Mouse (Mus musculus) fat pad, adult 2 months (tissue): ENCODE data around the gene Pdk1.
"Not testable (repeated sequence)": the region's sequence is repeated elsewhere in the genome, so short reads cannot be mapped to it uniquely, and the experiment has no call there.

ENCODE experiments used
- DNase-seq: peaks from one replicate; pipeline ENCODE4 v3.0.0-alpha.2; 2011; ENCODE audit warnings: low read depth, low spot score; ENCODE audit errors: extremely low read depth

Pdk1 gene

GRCm38 (mm10) chr2:71872801-71873443 is at the start of gene Pdk1:
Pdk1 (plus strand) TSS chr2:71873224.
- peak; percentile 57 for DNase-seq

DNA sequence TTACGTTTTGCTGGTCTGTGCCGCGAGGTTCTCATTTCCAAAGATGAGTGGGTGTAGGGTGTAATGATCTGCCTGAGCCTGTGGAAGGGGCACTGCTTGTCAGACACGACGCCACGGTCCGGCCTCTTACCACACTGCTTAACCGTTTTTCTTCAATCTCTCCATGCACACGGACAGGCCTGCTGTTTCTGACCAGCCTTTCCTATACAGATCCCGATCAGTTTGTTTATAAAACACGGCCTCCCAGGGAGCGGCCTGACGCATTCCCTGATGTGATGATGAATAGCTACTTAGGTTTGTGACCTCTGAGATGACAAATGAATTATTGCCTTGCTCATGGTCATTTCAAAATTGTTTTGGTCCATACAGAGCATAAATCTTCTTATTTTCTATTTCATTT is 48.9 kb upstream of the Pdk1 start:
- no peak for DNase-seq

DNA sequence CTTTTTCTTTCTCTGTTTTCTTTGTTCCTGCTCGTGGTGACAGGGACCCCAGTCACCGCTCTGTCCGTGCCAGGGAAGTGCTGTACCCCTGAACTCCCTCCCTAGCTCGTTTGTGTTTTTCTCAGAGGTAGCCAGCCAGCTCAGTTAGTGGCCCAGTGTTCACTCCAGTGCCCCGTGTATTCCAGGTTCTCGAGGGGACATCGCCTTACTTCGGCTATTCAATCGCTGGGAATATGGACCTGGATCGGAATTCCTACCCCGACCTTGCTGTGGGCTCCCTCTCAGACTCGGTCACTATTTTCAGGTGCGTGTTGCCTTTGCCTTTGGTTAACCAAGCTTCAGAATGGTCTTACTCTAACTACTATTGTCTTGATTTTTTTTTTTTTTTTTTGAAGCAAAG is 45.3 kb upstream of the Pdk1 start:
- DNase-seq = no peak

DNA sequence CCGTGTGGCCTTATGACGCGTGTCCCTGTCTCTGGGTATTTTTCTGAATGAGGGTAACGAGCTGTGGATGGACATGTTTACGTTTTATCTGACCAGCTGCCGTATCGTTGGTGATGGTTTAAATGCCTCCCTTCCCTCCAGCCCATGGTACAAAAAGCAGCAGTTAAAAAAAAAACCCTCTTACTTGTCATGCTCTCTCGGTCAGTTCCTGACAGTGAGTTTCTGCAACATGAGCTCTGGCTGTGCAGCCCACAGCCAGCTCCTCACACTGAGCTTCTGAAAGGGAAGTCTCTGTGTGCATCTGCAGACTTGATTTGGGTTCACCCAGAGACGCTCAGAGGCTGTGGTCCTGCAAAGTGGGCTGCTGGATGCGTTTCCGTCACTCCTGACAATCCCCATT is 44.1 kb upstream of the Pdk1 start:
- no peak for DNase-seq

DNA sequence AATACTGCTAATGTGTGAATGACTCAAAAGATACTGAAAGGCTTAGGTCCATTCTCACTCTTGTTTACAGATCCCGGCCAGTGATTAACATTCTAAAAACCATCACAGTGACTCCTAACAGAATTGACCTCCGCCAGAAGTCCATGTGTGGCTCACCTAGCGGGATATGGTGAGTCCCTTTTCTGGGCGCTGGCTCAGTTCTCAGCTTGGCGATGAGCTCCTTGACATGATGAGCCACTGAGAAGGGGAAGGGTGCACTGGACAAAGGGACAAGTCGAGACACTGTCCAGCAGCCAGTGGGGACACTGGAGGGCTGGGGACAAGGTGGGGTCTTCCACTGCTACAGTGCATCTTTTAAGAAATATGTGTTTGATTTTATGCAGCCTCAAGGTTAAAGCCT is 39.4 kb upstream of the Pdk1 start:
- no peak for DNase-seq

- no peak for DNase-seq
Measured at GRCm38 (mm10) chr2:71834371-71834770, 38.7 kb upstream of the Pdk1 start.

DNA sequence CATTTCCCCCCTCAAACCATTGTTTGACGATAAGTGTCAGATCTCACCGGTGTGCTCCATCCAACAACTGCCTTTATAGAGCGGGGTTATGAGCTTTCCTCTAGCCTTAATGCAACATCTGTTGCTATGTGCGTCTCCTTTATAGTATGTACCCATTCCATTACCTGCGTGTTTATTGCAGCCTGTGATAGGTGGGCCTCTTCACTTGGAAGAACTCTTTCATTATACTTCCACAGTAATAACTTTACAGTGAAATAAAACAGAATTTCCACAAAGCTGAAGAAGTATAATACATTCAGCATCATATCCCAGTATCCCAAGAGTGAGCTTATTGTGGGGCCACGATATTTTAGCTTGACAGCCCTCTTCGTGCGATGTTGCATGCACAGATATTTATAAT is 37.5 kb upstream of the Pdk1 start:
- no peak for DNase-seq

- no peak for DNase-seq
Measured at GRCm38 (mm10) chr2:71836232-71836631, 36.8 kb upstream of the Pdk1 start.

DNA sequence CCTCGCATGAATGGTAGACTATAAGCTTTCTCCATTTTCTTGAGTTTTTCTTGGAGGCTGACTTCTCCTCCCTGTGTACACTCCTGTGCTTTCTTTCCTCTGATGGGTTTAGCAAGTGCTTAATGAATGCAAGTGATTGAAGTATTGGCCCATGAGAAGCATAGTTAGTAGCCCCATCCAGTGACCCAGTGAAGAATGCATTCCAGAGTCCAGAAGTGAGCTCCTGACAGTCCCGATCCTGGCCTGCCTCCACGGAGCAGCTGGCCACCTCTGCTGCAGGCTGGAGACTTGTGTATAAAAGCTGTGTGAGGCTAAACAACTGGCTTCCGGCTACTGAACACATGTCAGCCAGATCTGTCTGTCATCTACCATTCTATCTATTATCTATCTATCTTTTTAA is 35.8 kb upstream of the Pdk1 start:
- DNase-seq = no peak

- DNase-seq = no peak
Measured at GRCm38 (mm10) chr2:71837791-71838190, 35.2 kb upstream of the Pdk1 start.

DNA sequence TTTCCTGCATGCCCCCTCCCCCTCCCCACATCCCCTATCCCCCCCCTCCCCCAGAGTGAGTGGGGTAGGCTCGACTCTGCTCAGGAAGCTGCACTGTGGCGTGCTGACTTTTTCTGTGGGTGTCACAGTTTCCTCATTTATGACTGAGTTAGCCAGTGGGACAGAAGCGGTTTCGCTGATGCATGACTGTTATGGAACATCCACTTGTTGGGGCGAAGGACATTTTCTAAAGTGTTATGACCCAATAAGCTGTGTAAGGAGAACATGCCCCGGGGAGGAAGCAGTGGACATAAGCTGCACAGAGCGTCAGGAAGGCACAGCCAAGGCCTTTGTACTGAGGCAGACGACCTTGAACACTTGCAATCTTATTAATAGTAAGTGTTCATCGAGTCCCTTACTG is 29.7 kb upstream of the Pdk1 start:
- DNase-seq = no peak

DNA sequence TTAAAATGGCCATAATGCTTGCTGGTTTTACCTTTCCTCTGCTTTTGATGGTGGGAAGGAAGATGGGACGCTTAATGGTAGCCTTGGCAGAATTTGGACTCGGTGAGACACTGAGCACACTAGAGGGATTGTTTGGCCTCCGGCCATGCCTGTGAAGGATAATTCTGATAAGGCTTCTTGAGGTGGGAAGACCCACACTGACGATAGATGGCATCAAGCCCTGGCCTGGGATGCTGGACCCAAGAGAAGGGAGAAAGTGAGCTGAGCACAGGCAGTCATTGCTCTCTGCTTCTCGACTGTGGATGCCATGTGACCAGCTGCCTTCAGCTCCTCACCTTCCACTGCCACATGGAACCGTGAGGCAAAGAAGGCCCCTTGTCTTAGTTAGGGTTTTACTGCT is 28.1 kb upstream of the Pdk1 start:
- DNase-seq = no peak

- DNase-seq = not testable (repeated sequence)
Measured at GRCm38 (mm10) chr2:71852161-71852560, 20.9 kb upstream of the Pdk1 start.

DNA sequence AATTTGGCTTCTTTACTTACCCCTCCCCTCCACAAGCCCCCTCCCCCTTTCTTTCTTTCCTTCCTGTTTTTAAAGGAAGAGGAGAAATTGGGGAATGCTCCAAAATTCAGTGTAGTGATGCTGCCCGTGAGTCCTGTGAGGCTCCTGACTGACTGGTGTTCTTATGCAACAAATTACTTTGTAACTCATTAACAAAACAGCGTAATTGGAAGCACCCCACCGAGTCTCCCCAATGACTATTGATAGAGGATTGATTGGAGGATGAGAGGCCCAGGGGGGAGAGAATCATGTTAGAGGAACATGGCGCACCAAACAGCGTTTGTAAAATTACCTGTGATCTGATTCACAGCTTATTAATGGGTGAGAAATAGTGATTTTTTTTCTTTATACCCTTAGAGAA is 17.9 kb upstream of the Pdk1 start:
- DNase-seq = no peak

GRCm38 (mm10) chr2:71863531-71864173 is 9.4 kb upstream of the Pdk1 start:
- no peak for DNase-seq

DNA sequence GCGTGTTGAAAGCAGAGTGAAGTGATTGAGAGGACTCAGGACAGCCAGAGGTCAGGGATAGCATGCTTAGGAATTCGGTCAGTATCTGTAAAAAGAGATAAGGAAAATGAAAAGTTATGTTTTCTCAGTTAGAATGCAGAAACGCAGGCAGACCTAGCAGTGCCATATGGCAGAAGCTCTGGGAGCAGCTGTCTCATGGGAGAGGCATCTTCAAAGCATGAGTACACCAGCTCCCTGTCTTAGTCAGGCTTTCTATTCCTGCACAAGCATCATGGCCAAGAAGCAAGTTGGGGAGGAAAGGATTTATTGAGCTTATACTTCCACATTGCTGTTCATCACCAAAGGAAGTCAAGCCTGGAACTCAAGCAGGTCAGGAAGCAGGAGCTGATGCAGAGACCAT is 8.0 kb upstream of the Pdk1 start:
- DNase-seq = no peak

DNA sequence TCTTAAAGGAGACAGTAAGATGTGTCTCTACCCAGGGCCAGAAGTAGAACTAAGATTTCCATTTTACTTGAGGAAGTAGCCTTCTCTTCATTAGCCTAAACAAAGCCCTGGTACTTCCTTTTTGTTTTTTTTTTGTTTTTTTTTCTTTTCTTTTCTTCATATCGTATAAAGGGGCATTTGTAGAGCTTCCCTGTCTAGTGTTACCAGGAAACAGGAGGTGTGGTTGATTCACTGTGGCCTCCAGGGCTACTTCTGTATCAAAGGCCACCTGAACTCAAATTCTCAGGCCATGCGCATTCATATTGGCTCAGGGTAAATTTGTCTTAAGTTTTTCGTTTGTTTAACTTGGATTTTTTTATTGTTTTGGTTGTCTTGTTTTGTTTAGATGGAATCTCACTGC is 7.1 kb upstream of the Pdk1 start:
- DNase-seq = no peak

DNA sequence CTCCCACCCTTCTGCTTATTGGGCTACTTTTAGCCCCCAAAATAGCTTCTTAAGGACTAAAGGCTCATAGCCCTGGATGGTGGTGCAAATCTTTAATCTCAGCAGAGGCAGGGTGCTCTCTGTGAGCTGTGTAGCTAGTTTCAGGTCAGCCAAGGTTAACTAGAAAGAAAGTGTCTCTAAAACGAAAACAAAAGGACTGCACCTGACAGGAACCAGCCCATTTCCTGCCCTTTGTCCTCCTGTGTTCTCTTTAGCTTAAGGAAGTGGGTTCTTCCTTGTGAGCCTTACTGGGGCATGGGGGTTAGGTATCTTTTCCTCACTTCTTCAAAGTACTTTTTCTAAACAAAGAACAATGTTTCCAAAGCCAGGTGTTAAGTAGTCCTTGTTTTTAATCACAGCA is 6.5 kb upstream of the Pdk1 start:
- DNase-seq = no peak

DNA sequence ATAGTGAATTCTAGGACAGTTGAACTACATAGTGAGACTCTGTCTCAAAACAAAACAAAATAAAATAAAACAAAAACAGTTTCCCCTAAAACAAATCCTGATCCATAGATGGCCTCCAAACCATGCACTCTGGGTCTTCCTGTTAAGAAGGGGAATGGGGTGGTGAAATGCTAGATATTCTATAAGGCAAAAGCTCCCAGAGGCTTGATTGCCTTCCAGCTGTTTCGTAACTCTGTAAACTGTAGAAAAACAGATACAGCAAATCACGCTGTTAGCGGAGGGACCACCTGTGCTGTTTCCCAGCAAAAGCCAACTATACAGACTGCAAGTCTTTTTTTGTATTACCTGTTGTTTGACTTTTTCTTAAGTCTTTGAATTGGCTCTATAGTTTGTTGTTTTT is 6.0 kb upstream of the Pdk1 start:
- no peak for DNase-seq

DNA sequence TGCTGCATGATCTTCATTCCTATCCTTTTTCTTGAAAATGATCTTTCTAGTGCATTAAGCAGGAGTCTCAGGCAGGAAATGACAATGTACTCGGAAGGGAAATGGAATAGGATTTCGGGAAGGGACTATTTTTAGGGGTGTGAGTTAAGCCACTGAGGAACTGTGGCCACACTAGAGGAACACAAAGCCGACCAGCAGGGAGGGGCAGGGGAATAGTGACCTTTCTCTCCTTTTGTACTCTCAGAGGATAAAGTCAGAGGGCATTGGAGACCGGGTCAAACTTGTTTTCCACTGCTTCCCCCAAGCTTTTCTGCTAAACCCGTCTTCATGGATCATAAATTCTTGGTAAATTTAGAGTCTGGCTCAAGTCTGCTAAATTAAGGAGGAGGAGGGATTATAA is 5.5 kb upstream of the Pdk1 start:
- DNase-seq = no peak

DNA sequence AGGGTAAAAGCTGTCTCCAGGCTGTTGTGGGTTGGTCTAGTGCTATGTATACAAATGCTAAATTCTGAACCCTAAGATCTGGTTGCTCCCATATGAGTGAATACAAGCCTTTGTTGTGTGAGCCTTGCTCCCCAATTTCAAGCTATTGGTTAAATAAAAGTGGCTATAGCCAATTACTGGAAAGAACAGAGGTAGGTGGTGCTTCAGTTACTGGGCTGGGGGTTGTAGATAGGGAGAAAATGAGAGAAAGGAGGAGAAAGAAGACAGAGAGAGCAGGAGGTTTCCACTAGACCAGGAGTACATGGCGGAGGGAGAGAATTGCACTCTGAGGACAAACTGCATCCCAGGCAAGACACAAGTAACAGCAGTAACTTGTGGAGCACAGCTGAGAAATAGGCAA is 4.8 kb upstream of the Pdk1 start:
- DNase-seq = no peak

DNA sequence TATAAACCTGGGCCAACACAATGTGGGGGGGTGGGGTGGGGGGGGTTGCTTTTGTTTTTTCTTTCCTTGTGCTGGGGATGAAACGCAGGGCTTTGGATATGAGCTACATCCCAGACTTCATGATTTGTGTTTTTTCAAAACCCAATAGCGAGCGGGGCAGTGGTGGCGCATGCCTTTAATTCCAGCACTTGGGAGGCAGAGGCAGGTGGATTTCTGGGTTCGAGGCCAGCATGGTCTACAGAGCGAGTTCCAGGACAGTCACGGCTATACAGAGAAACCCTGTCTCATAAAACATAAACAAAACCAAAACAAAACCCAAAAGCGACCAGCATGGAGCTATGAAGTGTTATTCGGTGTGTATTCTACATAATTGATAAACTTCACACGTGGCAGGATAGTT is 883 bp upstream of the Pdk1 start:
- DNase-seq = no peak
